Mouse (Mus musculus): ENCODE results near the gene Slc25a33. TPM values are rescaled to one million over a fixed set of nuclear protein-coding genes. Genes with fewer than 3 reads are reported as not detected.

The Slc25a33 gene
- polyA plus RNA-seq, 1 experiment, result 34.3 TPM

DNA sequence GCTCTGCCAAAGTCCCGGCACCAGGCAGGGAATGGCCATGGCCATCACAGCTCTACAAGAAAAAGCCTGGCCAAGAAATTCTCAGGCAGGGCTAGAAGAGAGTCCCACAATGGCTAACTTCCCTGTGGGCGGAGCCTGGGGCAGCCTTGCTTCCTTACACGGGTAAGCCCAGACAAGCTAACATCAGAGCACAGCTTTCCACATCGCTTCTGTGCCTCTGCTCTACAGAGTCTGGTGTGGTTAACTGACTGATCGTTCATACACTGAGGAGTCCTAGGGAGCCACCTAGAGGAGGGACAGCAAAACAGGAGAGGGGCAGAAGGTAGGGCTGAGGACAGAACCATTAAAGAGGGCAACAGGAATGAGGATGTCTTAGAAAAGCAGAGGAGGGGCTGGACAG is 63.6 kb downstream of the Slc25a33 start:
- Histone ChIP-seq H3K27me3 (ENCODE audit: control insufficient read depth, insufficient read depth, insufficient read length) (no peaks in the 10 kb centered on the region), H3K36me3 (ENCODE audit: control insufficient read depth, insufficient read depth) (no peaks in the 10 kb centered on the region), H3K4me3 (no peak overlapping the region), H3ac (ENCODE audit: control insufficient read depth, insufficient read length) (no peak overlapping the region), H3K79me2 (ENCODE audit: control insufficient read depth, insufficient read depth) (no peaks in the 10 kb centered on the region), H3K4me2 (ENCODE audit: low read depth) (no peak overlapping the region)
- TF ChIP-seq MAX (IDR thresholded peaks at IDR 0.05; ENCODE audit: low read depth), result no peak
- TF ChIP-seq MYOD1 (IDR thresholded peaks at IDR 0.05; ENCODE audit: control insufficient read depth in 1 of 3, insufficient read length in 2 of 3, low read depth in 2 of 3), result no peak
- TF ChIP-seq POLR2AphosphoS2 (IDR thresholded peaks at IDR 0.05; ENCODE audit: insufficient read length, low read depth), result no peak
- no peak for TF ChIP-seq TCF12 (IDR thresholded peaks at IDR 0.05; ENCODE audit: insufficient read depth, poor library complexity, severe bottlenecking)

GRCm38 (mm10) chr4:149705941-149706340 is 68.1 kb downstream of the Slc25a33 start:
- H3K36me3 ChIP-seq (ENCODE audit: control insufficient read depth, insufficient read depth), result no peaks in the 10 kb centered on the region
- no peak overlapping the region for H3K4me2 ChIP-seq (ENCODE audit: low read depth)
- H3ac ChIP-seq (ENCODE audit: control insufficient read depth, insufficient read length), result no peak overlapping the region
- no peak overlapping the region for H3K4me3 ChIP-seq
- TF ChIP-seq TCF12 (IDR thresholded peaks at IDR 0.05; ENCODE audit: insufficient read depth, poor library complexity, severe bottlenecking), result no peak
- TF ChIP-seq MAX (IDR thresholded peaks at IDR 0.05; ENCODE audit: low read depth), result no peak
- TF ChIP-seq REST (IDR thresholded peaks at IDR 0.05; ENCODE audit: insufficient read depth, insufficient read length), result no peak
- no peak for TF ChIP-seq MYOD1 (IDR thresholded peaks at IDR 0.05; ENCODE audit: control insufficient read depth in 1 of 3, insufficient read length in 2 of 3, low read depth in 2 of 3)
- no peak for TF ChIP-seq SRF (IDR thresholded peaks at IDR 0.05; ENCODE audit: control insufficient read depth, insufficient read length, low read depth)
- TF ChIP-seq POLR2AphosphoS2 (IDR thresholded peaks at IDR 0.05; ENCODE audit: insufficient read length, low read depth), result no peak
- TF ChIP-seq TCF3 (IDR thresholded peaks at IDR 0.05; ENCODE audit: insufficient read length, low read depth), result no peak
- no peak for TF ChIP-seq MYOG (IDR thresholded peaks at IDR 0.05; ENCODE audit: control insufficient read depth in 1 of 3, insufficient read depth in 1 of 3, insufficient read length in 2 of 3, low read depth in 2 of 3)
- TF ChIP-seq POLR2A (IDR thresholded peaks at IDR 0.05; ENCODE audit: insufficient read length, low read depth), result no peak
- TF ChIP-seq USF1 (IDR thresholded peaks at IDR 0.05; ENCODE audit: low read depth), result no peak
- TF ChIP-seq CEBPB (IDR thresholded peaks at IDR 0.05; ENCODE audit: insufficient read depth, poor library complexity, severe bottlenecking), result no peak
- no peaks in the 10 kb centered on the region for H3K27me3 ChIP-seq (ENCODE audit: control insufficient read depth, insufficient read depth, insufficient read length)
- H3K79me2 ChIP-seq (ENCODE audit: control insufficient read depth, insufficient read depth), result no peaks in the 10 kb centered on the region

DNA sequence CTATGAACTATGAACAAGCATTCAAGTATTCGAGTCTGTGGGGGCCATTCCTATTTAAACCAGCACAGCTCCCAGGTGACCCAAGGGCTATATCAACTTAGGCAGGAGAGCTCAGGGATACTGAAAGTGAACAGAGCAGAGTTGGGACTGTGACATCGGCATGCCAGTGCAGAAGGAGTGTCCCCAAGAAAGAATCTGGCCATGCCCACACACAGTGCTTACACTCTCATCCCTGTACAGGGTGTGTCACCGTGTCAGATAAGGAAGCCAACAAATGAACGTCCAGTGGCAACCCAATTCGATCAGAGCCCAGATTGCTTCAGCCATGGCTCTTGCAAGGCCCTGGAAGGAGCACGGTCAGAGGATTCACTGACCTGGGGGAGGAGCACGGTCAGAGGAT is 68.8 kb downstream of the Slc25a33 start:
- Histone ChIP-seq H3K36me3 (ENCODE audit: control insufficient read depth, insufficient read depth) (no peaks in the 10 kb centered on the region), H3K4me3 (no peak overlapping the region), H3ac (ENCODE audit: control insufficient read depth, insufficient read length) (no peak overlapping the region), H3K27me3 (ENCODE audit: control insufficient read depth, insufficient read depth, insufficient read length) (no peaks in the 10 kb centered on the region), H3K4me2 (ENCODE audit: low read depth) (peak overlapping the region; percentile 18), H3K79me2 (ENCODE audit: control insufficient read depth, insufficient read depth) (no peaks in the 10 kb centered on the region)
- no peak for TF ChIP-seq USF1 (IDR thresholded peaks at IDR 0.05; ENCODE audit: low read depth)
- no peak for TF ChIP-seq MYOG (IDR thresholded peaks at IDR 0.05; ENCODE audit: control insufficient read depth in 1 of 3, insufficient read depth in 1 of 3, insufficient read length in 2 of 3, low read depth in 2 of 3)
- no peak for TF ChIP-seq MYOD1 (IDR thresholded peaks at IDR 0.05; ENCODE audit: control insufficient read depth in 1 of 3, insufficient read length in 2 of 3, low read depth in 2 of 3)
- TF ChIP-seq REST (IDR thresholded peaks at IDR 0.05; ENCODE audit: insufficient read depth, insufficient read length), result no peak
- no peak for TF ChIP-seq POLR2A (IDR thresholded peaks at IDR 0.05; ENCODE audit: insufficient read length, low read depth)

DNA sequence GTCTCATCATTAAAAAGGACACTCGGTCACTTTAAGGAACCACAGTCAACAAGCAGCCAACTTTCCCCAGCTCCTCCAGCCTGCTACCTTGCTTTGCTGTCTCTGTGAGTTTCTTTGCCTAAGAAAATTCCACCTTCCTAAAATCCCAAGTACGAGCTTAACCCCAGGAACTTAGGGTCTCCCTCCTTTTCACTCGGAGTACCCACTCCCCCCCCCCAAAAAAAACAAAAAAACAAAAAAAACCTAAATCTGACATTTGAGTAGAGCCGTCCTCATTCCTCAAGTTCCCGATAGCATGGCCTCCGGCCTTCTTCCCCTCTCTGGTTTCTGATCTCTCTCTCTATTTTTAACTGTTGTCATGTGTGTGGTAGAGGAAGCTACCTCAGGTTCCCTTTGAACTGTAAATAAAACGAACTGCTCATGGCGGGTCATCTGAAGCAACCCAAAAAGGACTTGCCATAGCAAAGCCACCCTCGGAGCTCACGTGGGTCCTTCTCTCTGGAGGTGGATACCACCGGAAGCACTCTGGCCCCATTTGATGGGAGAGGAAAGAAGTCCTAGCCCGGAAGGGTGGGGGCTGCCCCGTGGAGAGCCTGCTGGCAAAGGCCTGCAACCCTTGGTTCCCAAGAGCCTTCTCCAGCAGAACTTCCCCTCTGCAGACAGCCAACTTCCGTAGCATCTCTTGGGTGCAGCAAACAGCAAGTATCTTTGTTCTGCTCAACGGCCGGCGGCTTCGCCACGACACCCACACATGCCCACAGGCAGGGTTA is 71.7 kb downstream of the Slc25a33 start, which contains the start of gene Pik3cd:
TSS of gene Pik3cd (minus strand) at position 362 of the 770 bp plus-strand sequence.
- no peaks in the 10 kb centered on the region for H3K79me2 ChIP-seq (ENCODE audit: control insufficient read depth, insufficient read depth)
- H3K36me3 ChIP-seq (ENCODE audit: control insufficient read depth, insufficient read depth), result no peaks in the 10 kb centered on the region
- no peaks in the 10 kb centered on the region for H3K27me3 ChIP-seq (ENCODE audit: control insufficient read depth, insufficient read depth, insufficient read length)
- no peak within 1 kb of the TSS for H3K4me2 ChIP-seq (ENCODE audit: low read depth)
- no peak for TF ChIP-seq MYOD1 (IDR thresholded peaks at IDR 0.05; ENCODE audit: control insufficient read depth in 1 of 3, insufficient read length in 2 of 3, low read depth in 2 of 3)
- no peak for TF ChIP-seq CEBPB (IDR thresholded peaks at IDR 0.05; ENCODE audit: insufficient read depth, poor library complexity, severe bottlenecking)
- no peak for TF ChIP-seq POLR2A (IDR thresholded peaks at IDR 0.05; ENCODE audit: insufficient read length, low read depth)
- TF ChIP-seq TCF12 (IDR thresholded peaks at IDR 0.05; ENCODE audit: insufficient read depth, poor library complexity, severe bottlenecking), result no peak
- TF ChIP-seq E2F4 (IDR thresholded peaks at IDR 0.05; ENCODE audit: insufficient read depth), result no peak
- no peak for TF ChIP-seq TCF3 (IDR thresholded peaks at IDR 0.05; ENCODE audit: insufficient read length, low read depth)
- TF ChIP-seq REST (IDR thresholded peaks at IDR 0.05; ENCODE audit: insufficient read depth, insufficient read length), result no peak
- TF ChIP-seq SRF (IDR thresholded peaks at IDR 0.05; ENCODE audit: control insufficient read depth, insufficient read length, low read depth), result no peak
- no peak for TF ChIP-seq MYOG (IDR thresholded peaks at IDR 0.05; ENCODE audit: control insufficient read depth in 1 of 3, insufficient read depth in 1 of 3, insufficient read length in 2 of 3, low read depth in 2 of 3)
- H3K4me3 ChIP-seq, result no peak within 1 kb of the TSS
- H3ac ChIP-seq (ENCODE audit: control insufficient read depth, insufficient read length), result no peak within 1 kb of the TSS

Data from myocyte (in vitro differentiated cells).